Mouse (Mus musculus): ENCODE data around the gene H2al1e. TPM values are rescaled to one million over a fixed set of nuclear protein-coding genes. Genes with fewer than 3 reads are reported as not detected.
"Not testable (repeated sequence)": the region's sequence is repeated elsewhere in the genome, so short reads cannot be mapped to it uniquely, and the experiment has no call there.

Gene H2al1e
- polyA plus RNA-seq, 2 experiments: not detected

GRCm38 (mm10) chrX:11280741-11281140, 31.0 kb upstream of the H2al1e start:
- no peak for TF ChIP-seq POLR2A (IDR thresholded peaks at IDR 0.05; ENCODE audit: borderline replicate concordance, extremely low read depth, insufficient read depth, insufficient read length)
- DNase-seq (ENCODE audit: low spot score) (no peak), ATAC-seq (ENCODE audit: low FRiP score, low read depth) (no peak)
- Histone ChIP-seq H3K27ac (replicated peaks; ENCODE audit: low read depth, low read length) (no peak overlapping the region), H3K4me2 (replicated peaks; ENCODE audit: low read depth, low read length, severe bottlenecking) (no peak overlapping the region), H3K36me3 (ENCODE audit: control insufficient read depth, insufficient read depth, low read length) (no peaks in the 10 kb centered on the region), H3K4me3 (replicated peaks; ENCODE audit: low read length) (no peak overlapping the region), H3K4me1 (ENCODE audit: control insufficient read depth, insufficient read depth, low read length) (no peaks in the 10 kb centered on the region), H3K9me3 (ENCODE audit: control insufficient read depth, low read length) (no peaks in the 10 kb centered on the region), H3K27me3 (ENCODE audit: control insufficient read depth, insufficient read depth, low read length) (no peaks in the 10 kb centered on the region), H3K9ac (ENCODE audit: low read depth, low read length, severe bottlenecking) (no peak overlapping the region)
- WGBS: 67% methylated on average over 2 of the region's 2 CpGs

- H3K4me2 ChIP-seq (replicated peaks; ENCODE audit: low read depth, low read length, severe bottlenecking): no peak overlapping the region
- no peaks in the 10 kb centered on the region for H3K9me3 ChIP-seq (ENCODE audit: control insufficient read depth, low read length)
- DNase-seq (ENCODE audit: low spot score) (no peak), ATAC-seq (ENCODE audit: low FRiP score, low read depth) (no peak)
- no peak for TF ChIP-seq POLR2A (IDR thresholded peaks at IDR 0.05; ENCODE audit: borderline replicate concordance, extremely low read depth, insufficient read depth, insufficient read length)
- H3K36me3 ChIP-seq (ENCODE audit: control insufficient read depth, insufficient read depth, low read length): no peaks in the 10 kb centered on the region
- no peaks in the 10 kb centered on the region for H3K27me3 ChIP-seq (ENCODE audit: control insufficient read depth, insufficient read depth, low read length)
- H3K4me1 ChIP-seq (ENCODE audit: control insufficient read depth, insufficient read depth, low read length): no peaks in the 10 kb centered on the region
- H3K27ac ChIP-seq (replicated peaks; ENCODE audit: low read depth, low read length): no peak overlapping the region
- no peak overlapping the region for H3K4me3 ChIP-seq (replicated peaks; ENCODE audit: low read length)
- no peak overlapping the region for H3K9ac ChIP-seq (ENCODE audit: low read depth, low read length, severe bottlenecking)
- WGBS: 55% methylated on average over 14 of the region's 14 CpGs
Observed at GRCm38 (mm10) chrX:11288306-11288882, 23.3 kb upstream of the H2al1e start.

GRCm38 (mm10) chrX:11289244-11289643, 22.5 kb upstream of the H2al1e start:
- no peaks in the 10 kb centered on the region for H3K36me3 ChIP-seq (ENCODE audit: control insufficient read depth, insufficient read depth, low read length)
- no peak for TF ChIP-seq POLR2A (IDR thresholded peaks at IDR 0.05; ENCODE audit: borderline replicate concordance, extremely low read depth, insufficient read depth, insufficient read length)
- ATAC-seq (ENCODE audit: low FRiP score, low read depth) (no peak), DNase-seq (ENCODE audit: low spot score) (no peak)
- WGBS: 80% methylated on average over 4 of the region's 4 CpGs
- H3K4me1 ChIP-seq (ENCODE audit: control insufficient read depth, insufficient read depth, low read length): no peaks in the 10 kb centered on the region
- H3K27me3 ChIP-seq (ENCODE audit: control insufficient read depth, insufficient read depth, low read length): no peaks in the 10 kb centered on the region
- no peaks in the 10 kb centered on the region for H3K9me3 ChIP-seq (ENCODE audit: control insufficient read depth, low read length)
- H3K9ac ChIP-seq (ENCODE audit: low read depth, low read length, severe bottlenecking): no peak overlapping the region
- no peak overlapping the region for H3K4me3 ChIP-seq (replicated peaks; ENCODE audit: low read length)
- no peak overlapping the region for H3K4me2 ChIP-seq (replicated peaks; ENCODE audit: low read depth, low read length, severe bottlenecking)
- H3K27ac ChIP-seq (replicated peaks; ENCODE audit: low read depth, low read length): no peak overlapping the region

- not testable (repeated sequence) for DNase-seq (ENCODE audit: low spot score); ATAC-seq (ENCODE audit: low FRiP score, low read depth); H3K36me3 ChIP-seq (ENCODE audit: control insufficient read depth, insufficient read depth, low read length); H3K9ac ChIP-seq (ENCODE audit: low read depth, low read length, severe bottlenecking); H3K27me3 ChIP-seq (ENCODE audit: control insufficient read depth, insufficient read depth, low read length); H3K9me3 ChIP-seq (ENCODE audit: control insufficient read depth, low read length); H3K27ac ChIP-seq (replicated peaks; ENCODE audit: low read depth, low read length); H3K4me3 ChIP-seq (replicated peaks; ENCODE audit: low read length); H3K4me2 ChIP-seq (replicated peaks; ENCODE audit: low read depth, low read length, severe bottlenecking); H3K4me1 ChIP-seq (ENCODE audit: control insufficient read depth, insufficient read depth, low read length)
- WGBS: no CpG with 5 or more reads among the region's 3 CpGs
Observed at GRCm38 (mm10) chrX:11298957-11299356, 12.8 kb upstream of the H2al1e start, which contains the start of gene H2al1a. TSS of gene H2al1a (plus strand) at chrX:11299257.

GRCm38 (mm10) chrX:11302132-11302531, 9.6 kb upstream of the H2al1e start, which contains the start of gene H2al1b:
TSS of gene H2al1b (plus strand) at chrX:11302432.
- 100% methylated on average over 1 of the region's 3 CpGs for WGBS
- not testable (repeated sequence) for H3K9ac ChIP-seq (ENCODE audit: low read depth, low read length, severe bottlenecking); ATAC-seq (ENCODE audit: low FRiP score, low read depth); H3K9me3 ChIP-seq (ENCODE audit: control insufficient read depth, low read length); H3K4me2 ChIP-seq (replicated peaks; ENCODE audit: low read depth, low read length, severe bottlenecking); H3K27me3 ChIP-seq (ENCODE audit: control insufficient read depth, insufficient read depth, low read length); DNase-seq (ENCODE audit: low spot score); H3K4me1 ChIP-seq (ENCODE audit: control insufficient read depth, insufficient read depth, low read length); H3K36me3 ChIP-seq (ENCODE audit: control insufficient read depth, insufficient read depth, low read length); H3K4me3 ChIP-seq (replicated peaks; ENCODE audit: low read length); H3K27ac ChIP-seq (replicated peaks; ENCODE audit: low read depth, low read length)

- H3K36me3 ChIP-seq (ENCODE audit: control insufficient read depth, insufficient read depth, low read length); H3K9me3 ChIP-seq (ENCODE audit: control insufficient read depth, low read length); DNase-seq (ENCODE audit: low spot score); H3K9ac ChIP-seq (ENCODE audit: low read depth, low read length, severe bottlenecking); H3K27me3 ChIP-seq (ENCODE audit: control insufficient read depth, insufficient read depth, low read length); ATAC-seq (ENCODE audit: low FRiP score, low read depth); H3K27ac ChIP-seq (replicated peaks; ENCODE audit: low read depth, low read length); H3K4me3 ChIP-seq (replicated peaks; ENCODE audit: low read length); H3K4me1 ChIP-seq (ENCODE audit: control insufficient read depth, insufficient read depth, low read length); H3K4me2 ChIP-seq (replicated peaks; ENCODE audit: low read depth, low read length, severe bottlenecking): not testable (repeated sequence)
- 71% methylated on average over 1 of the region's 6 CpGs for WGBS
Observed at GRCm38 (mm10) chrX:11305355-11305754, 6.4 kb upstream of the H2al1e start, which contains the start of gene H2al1c. TSS of gene H2al1c (plus strand) at chrX:11305655.

- H3K27me3 ChIP-seq (ENCODE audit: control insufficient read depth, insufficient read depth, low read length); H3K36me3 ChIP-seq (ENCODE audit: control insufficient read depth, insufficient read depth, low read length); H3K4me3 ChIP-seq (replicated peaks; ENCODE audit: low read length); DNase-seq (ENCODE audit: low spot score); ATAC-seq (ENCODE audit: low FRiP score, low read depth); H3K4me2 ChIP-seq (replicated peaks; ENCODE audit: low read depth, low read length, severe bottlenecking); H3K27ac ChIP-seq (replicated peaks; ENCODE audit: low read depth, low read length); H3K9ac ChIP-seq (ENCODE audit: low read depth, low read length, severe bottlenecking); H3K4me1 ChIP-seq (ENCODE audit: control insufficient read depth, insufficient read depth, low read length); H3K9me3 ChIP-seq (ENCODE audit: control insufficient read depth, low read length): not testable (repeated sequence)
- no CpG with 5 or more reads among the region's 6 CpGs for WGBS
Observed at GRCm38 (mm10) chrX:11308524-11308923, 3.2 kb upstream of the H2al1e start, which contains the start of gene H2al1d. TSS of gene H2al1d (plus strand) at chrX:11308824.

GRCm38 (mm10) chrX:11314858-11315257, 3.1 kb downstream of the H2al1e start, which contains the start of gene H2al1f:
TSS of gene H2al1f (plus strand) at chrX:11315158.
- not testable (repeated sequence) for H3K36me3 ChIP-seq (ENCODE audit: control insufficient read depth, insufficient read depth, low read length); H3K4me3 ChIP-seq (replicated peaks; ENCODE audit: low read length); DNase-seq (ENCODE audit: low spot score); H3K4me1 ChIP-seq (ENCODE audit: control insufficient read depth, insufficient read depth, low read length); H3K4me2 ChIP-seq (replicated peaks; ENCODE audit: low read depth, low read length, severe bottlenecking); ATAC-seq (ENCODE audit: low FRiP score, low read depth); H3K9ac ChIP-seq (ENCODE audit: low read depth, low read length, severe bottlenecking); H3K27ac ChIP-seq (replicated peaks; ENCODE audit: low read depth, low read length); H3K27me3 ChIP-seq (ENCODE audit: control insufficient read depth, insufficient read depth, low read length); H3K9me3 ChIP-seq (ENCODE audit: control insufficient read depth, low read length)
- no CpG with 5 or more reads among the region's 6 CpGs for WGBS
